Mouse (Mus musculus) lung, postnatal 25 days (tissue): ENCODE data around the gene Tmtc4.

Experiments
- DNase-seq: peaks from one replicate; pipeline ENCODE4 v3.0.0; 2022; ENCODE audit warnings: low spot score

The Tmtc4 gene

DNA sequence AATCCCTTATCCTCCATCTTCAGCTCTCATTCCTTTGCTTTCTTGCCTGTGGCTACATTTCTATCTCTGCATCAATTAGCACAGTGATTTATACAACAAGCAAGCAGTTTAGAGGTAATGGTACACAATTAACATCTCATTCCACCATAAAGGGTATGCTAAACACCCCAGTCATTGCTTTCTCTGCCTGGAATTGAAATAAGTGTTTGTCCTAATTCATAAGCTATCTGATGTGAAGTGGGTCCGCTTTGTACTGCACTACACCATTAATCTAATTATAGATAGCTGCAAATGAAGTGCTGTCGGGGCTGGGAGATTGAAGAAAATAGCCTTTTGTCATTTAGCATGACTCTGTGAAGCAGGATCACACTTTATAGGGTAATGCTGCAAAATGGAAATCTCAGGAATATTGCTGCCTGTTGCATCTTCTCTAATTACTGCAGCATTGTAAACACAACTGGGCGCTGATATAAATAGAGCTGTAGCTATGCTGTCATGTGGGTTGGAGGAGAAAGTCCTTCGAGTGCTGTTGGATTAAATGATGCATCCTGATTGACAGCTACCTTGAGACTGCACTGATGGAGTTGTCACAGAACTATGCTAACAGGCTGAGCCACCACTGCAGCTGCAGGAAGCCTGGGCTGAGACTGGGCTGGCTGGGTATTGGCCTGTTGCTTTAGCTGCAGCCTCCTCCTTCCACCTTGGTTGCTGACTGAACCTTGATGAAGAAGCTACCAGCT, 111.8 kb downstream of the Tmtc4 start:
- DNase-seq, result no peak

DNA sequence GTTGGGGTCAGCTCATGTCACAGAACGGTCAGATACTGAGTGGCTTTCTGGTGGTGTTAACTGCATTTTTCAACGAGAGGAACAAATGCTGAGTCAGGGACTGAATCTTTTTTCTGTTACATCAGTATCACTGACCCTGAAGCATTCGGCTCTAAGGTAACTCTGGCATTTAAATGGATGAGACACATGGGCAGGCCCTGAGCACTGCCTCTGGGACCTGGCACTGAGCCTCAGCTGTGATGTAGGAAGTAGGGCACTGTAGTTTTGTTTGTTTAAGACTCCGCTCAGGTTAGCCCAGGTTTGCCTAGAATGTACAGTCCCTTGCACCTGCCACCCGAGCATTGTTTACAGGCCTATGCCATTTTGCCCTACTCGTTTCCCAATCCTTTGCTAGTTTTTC, 114.0 kb downstream of the Tmtc4 start:
- DNase-seq, result no peak
